Mouse (Mus musculus) CH12.LX (cell line): ENCODE measurements at regions not wholly inside any gene's neighbourhood (a gene's known extent, or its start where the extent isn't known, plus 50 kb on each side); places are given as distances from the start of the nearest gene placed in this dataset.

Experiments
- DNase-seq: peaks from one replicate; pipeline ENCODE4 v3.0.0-alpha.2; 2013; ENCODE audit errors: extremely low read depth
- H3K27ac ChIP-seq: 2 replicates; pipeline ENCODE4 v1.5.1; 2012; ENCODE audit warnings: low read depth, mild to moderate bottlenecking, control low read depth, moderate library complexity; ENCODE audit not compliant: insufficient read depth
- H3K27me3 ChIP-seq: replicated peaks from 2 replicates; pipeline ENCODE3; 2012; ENCODE audit warnings: inconsistent platforms
- H3K36me3 ChIP-seq, 2 experiments: replicated peaks in 1 of 2; 2 replicates each; pipeline versions ENCODE3 to v1.6.1; 2012; ENCODE audit warnings: inconsistent platforms in 1 of 2, low read length in 1 of 2, mild to moderate bottlenecking in 1 of 2, mixed read lengths in 1 of 2, moderate library complexity in 1 of 2; ENCODE audit not compliant: control insufficient read depth in 1 of 2, insufficient read depth in 1 of 2
- H3K4me1 ChIP-seq, 2 experiments: 2 replicates each; pipeline ENCODE4 v1.6.1; 2012; ENCODE audit warnings: inconsistent platforms in 1 of 2, moderate library complexity in 1 of 2; ENCODE audit not compliant: insufficient read depth in 2 of 2, control insufficient read depth in 1 of 2
- H3K4me2 ChIP-seq: 2 replicates; pipeline ENCODE4 v1.6.1; 2012; ENCODE audit warnings: low read depth, mild to moderate bottlenecking, control low read depth; ENCODE audit not compliant: poor library complexity, insufficient read depth, severe bottlenecking
- H3K4me3 ChIP-seq, 3 experiments: fragments of 150-350 bp in 1 of 3; sonication (generic) in 1 of 3; replicated peaks in 1 of 3; 2 replicates each; pipeline versions ENCODE3 to v1.5.1; 2011 to 2012; ENCODE audit warnings: low read depth in 2 of 3, low read length in 2 of 3, mild to moderate bottlenecking in 2 of 3, moderate library complexity in 2 of 3, control low read depth in 1 of 3, improper control_type of control experiment in 1 of 3, inconsistent platforms in 1 of 3, mixed read lengths in 1 of 3; ENCODE audit not compliant: poor library complexity in 1 of 3
- H3K79me2 ChIP-seq: replicated peaks from 2 replicates; pipeline ENCODE4 v1.6.1; 2012; ENCODE audit warnings: mild to moderate bottlenecking, moderate library complexity; ENCODE audit not compliant: control insufficient read depth, poor library complexity, insufficient read depth, severe bottlenecking; ENCODE audit errors: extremely low read depth
- H3K9ac ChIP-seq: 2 replicates; pipeline ENCODE4 v1.6.1; 2012; ENCODE audit warnings: low read depth, mild to moderate bottlenecking, control low read depth, moderate library complexity; ENCODE audit not compliant: insufficient read depth
- H3K9me3 ChIP-seq: replicated peaks from 2 replicates; pipeline ENCODE3; 2012; ENCODE audit warnings: low read length, inconsistent platforms, mixed read lengths
- BHLHE40 ChIP-seq: IDR thresholded peaks from 2 replicates; pipeline ENCODE4 v1.6.1; 2011; ENCODE audit warnings: mild to moderate bottlenecking, low read depth, low read length, improper control_type of control experiment
- CHD1 ChIP-seq: IDR thresholded peaks from 2 replicates; pipeline ENCODE4 v1.6.1; 2012; ENCODE audit warnings: low read depth, low read length, improper control_type of control experiment, inconsistent platforms
- CHD2 ChIP-seq: IDR thresholded peaks from 2 replicates; pipeline ENCODE4 v1.6.1; 2011; ENCODE audit warnings: low read length, improper control_type of control experiment
- CTCF ChIP-seq, 2 experiments: IDR thresholded peaks in 1 of 2; conservative IDR thresholded peaks in 1 of 2; 2 replicates each; pipeline ENCODE4 v1.5.1; 2011 to 2012; ENCODE audit warnings: low read depth in 2 of 2, low read length in 2 of 2, improper control_type of control experiment in 1 of 2, inconsistent platforms in 1 of 2, mild to moderate bottlenecking in 1 of 2, moderate library complexity in 1 of 2
- E2F4 ChIP-seq: IDR thresholded peaks from 2 replicates; pipeline ENCODE4 v1.6.1; 2011; ENCODE audit warnings: low read depth, low read length, improper control_type of control experiment; ENCODE audit not compliant: insufficient replicate concordance
- ELF1 ChIP-seq: IDR thresholded peaks from 2 replicates; pipeline ENCODE4 v1.6.1; 2014; ENCODE audit warnings: low read depth, mild to moderate bottlenecking, inconsistent platforms, low read length, improper control_type of control experiment
- EP300 ChIP-seq: IDR thresholded peaks from 2 replicates; pipeline ENCODE4 v1.6.1; 2011; ENCODE audit warnings: low read length, improper control_type of control experiment
- ETS1 ChIP-seq: conservative IDR thresholded peaks from 2 replicates; pipeline ENCODE4 v1.6.1; 2012; ENCODE audit warnings: low read depth, mild to moderate bottlenecking, inconsistent platforms, low read length, improper control_type of control experiment, moderate library complexity
- GABPA ChIP-seq: IDR thresholded peaks from 2 replicates; pipeline ENCODE4 v1.6.1; 2012; ENCODE audit warnings: low read depth, low read length, improper control_type of control experiment, inconsistent platforms; ENCODE audit not compliant: insufficient replicate concordance
- HCFC1 ChIP-seq: IDR thresholded peaks from 2 replicates; pipeline ENCODE4 v1.6.1; 2012; ENCODE audit warnings: low read depth, mild to moderate bottlenecking, inconsistent platforms, low read length, improper control_type of control experiment
- IRF4 ChIP-seq: IDR thresholded peaks from 2 replicates; pipeline ENCODE4 v1.6.1; 2014; ENCODE audit warnings: low read depth, mild to moderate bottlenecking, inconsistent platforms, low read length, improper control_type of control experiment
- JUN ChIP-seq: IDR thresholded peaks from 2 replicates; pipeline ENCODE4 v1.6.1; 2011; ENCODE audit warnings: low read depth, mild to moderate bottlenecking, low read length, improper control_type of control experiment, moderate library complexity; ENCODE audit not compliant: insufficient read depth
- JUND ChIP-seq: conservative IDR thresholded peaks from 2 replicates; pipeline ENCODE4 v1.6.1; 2011; ENCODE audit warnings: low read depth, low read length, improper control_type of control experiment
- KAT2A ChIP-seq: IDR thresholded peaks from 2 replicates; pipeline ENCODE4 v1.6.1; 2012; ENCODE audit warnings: low read length, improper control_type of control experiment, inconsistent platforms; ENCODE audit not compliant: insufficient replicate concordance
- MAFK ChIP-seq: IDR thresholded peaks from 2 replicates; pipeline ENCODE4 v1.6.1; 2011; ENCODE audit warnings: low read length, improper control_type of control experiment; ENCODE audit not compliant: insufficient replicate concordance
- MAX ChIP-seq: IDR thresholded peaks from 2 replicates; pipeline ENCODE4 v1.6.1; 2011; ENCODE audit warnings: low read length, improper control_type of control experiment
- MAZ ChIP-seq: IDR thresholded peaks from 2 replicates; pipeline ENCODE4 v1.6.1; 2012; ENCODE audit warnings: low read depth, mild to moderate bottlenecking, inconsistent platforms, low read length, improper control_type of control experiment, moderate library complexity
- MEF2A ChIP-seq: IDR thresholded peaks from 2 replicates; pipeline ENCODE4 v1.6.1; 2014; ENCODE audit warnings: low read depth, mild to moderate bottlenecking, inconsistent platforms, low read length, improper control_type of control experiment, borderline replicate concordance
- MXI1 ChIP-seq: IDR thresholded peaks from 2 replicates; pipeline ENCODE4 v1.6.1; 2011; ENCODE audit warnings: mild to moderate bottlenecking, low read depth, low read length, improper control_type of control experiment
- MYC ChIP-seq: IDR thresholded peaks from 2 replicates; pipeline ENCODE4 v1.6.1; 2011; ENCODE audit warnings: low read depth, mild to moderate bottlenecking, improper control_type of control experiment, low read length
- NELFE ChIP-seq: IDR thresholded peaks from 2 replicates; pipeline ENCODE4 v1.6.1; 2011; ENCODE audit warnings: low read depth, low read length, improper control_type of control experiment
- NRF1 ChIP-seq: IDR thresholded peaks from 2 replicates; pipeline ENCODE4 v1.6.1; 2014; ENCODE audit warnings: low read depth, mild to moderate bottlenecking, inconsistent platforms, low read length, improper control_type of control experiment, moderate library complexity
- PAX5 ChIP-seq: IDR thresholded peaks from 2 replicates; pipeline ENCODE4 v1.6.1; 2012; ENCODE audit warnings: low read length, inconsistent platforms, mixed read lengths
- POLR2A ChIP-seq: IDR thresholded peaks from 2 replicates; pipeline ENCODE4 v1.6.1; 2011; ENCODE audit warnings: low read depth, mild to moderate bottlenecking, improper control_type of control experiment, low read length
- POLR2AphosphoS2 ChIP-seq: IDR thresholded peaks from 2 replicates; pipeline ENCODE4 v1.6.1; 2011; ENCODE audit warnings: low read depth, low read length, improper control_type of control experiment
- RAD21 ChIP-seq: IDR thresholded peaks from 2 replicates; pipeline ENCODE4 v1.6.1; 2011; ENCODE audit warnings: low read depth, mild to moderate bottlenecking, low read length, improper control_type of control experiment, moderate library complexity
- RCOR1 ChIP-seq: conservative IDR thresholded peaks from 2 replicates; pipeline ENCODE4 v1.6.1; 2012; ENCODE audit warnings: low read depth, mild to moderate bottlenecking, inconsistent platforms, low read length, improper control_type of control experiment
- SIN3A ChIP-seq: IDR thresholded peaks from 2 replicates; pipeline ENCODE4 v1.6.1; 2012; ENCODE audit warnings: low read length, improper control_type of control experiment, inconsistent platforms
- SMC3 ChIP-seq: IDR thresholded peaks from 2 replicates; pipeline ENCODE4 v1.6.1; 2011; ENCODE audit warnings: low read depth, low read length, improper control_type of control experiment
- TBP ChIP-seq: conservative IDR thresholded peaks from 2 replicates; pipeline ENCODE4 v1.6.1; 2011; ENCODE audit warnings: low read depth, low read length, improper control_type of control experiment
- TCF12 ChIP-seq: IDR thresholded peaks from 2 replicates; pipeline ENCODE4 v1.6.1; 2014; ENCODE audit warnings: low read depth, mild to moderate bottlenecking, inconsistent platforms, low read length, improper control_type of control experiment
- UBTF ChIP-seq: IDR thresholded peaks from 2 replicates; pipeline ENCODE4 v1.6.1; 2012; ENCODE audit warnings: low read depth, mild to moderate bottlenecking, inconsistent platforms, low read length, improper control_type of control experiment, moderate library complexity
- USF1 ChIP-seq: IDR thresholded peaks from 2 replicates; pipeline ENCODE4 v1.6.1; 2014; ENCODE audit warnings: low read depth, mild to moderate bottlenecking, inconsistent platforms, low read length, improper control_type of control experiment
- USF2 ChIP-seq: conservative IDR thresholded peaks from 2 replicates; pipeline ENCODE4 v1.6.1; 2011; ENCODE audit warnings: low read depth, low read length, improper control_type of control experiment
- ZC3H11A ChIP-seq: IDR thresholded peaks from 2 replicates; pipeline ENCODE4 v1.6.1; 2012; ENCODE audit warnings: low read depth, mild to moderate bottlenecking, inconsistent platforms, low read length, improper control_type of control experiment
- ZKSCAN1 ChIP-seq: IDR thresholded peaks from 2 replicates; pipeline ENCODE4 v1.6.1; 2012; ENCODE audit warnings: low read depth, inconsistent platforms, low read length, improper control_type of control experiment, borderline replicate concordance
- ZMIZ1 ChIP-seq: IDR thresholded peaks from 2 replicates; pipeline ENCODE4 v1.6.1; 2012; ENCODE audit warnings: low read depth, mild to moderate bottlenecking, inconsistent platforms, low read length, improper control_type of control experiment
- ZNF384 ChIP-seq: IDR thresholded peaks from 2 replicates; pipeline ENCODE4 v1.6.1; 2012; ENCODE audit warnings: low read depth, low read length, improper control_type of control experiment, inconsistent platforms
- dilution Hi-C: fragments of 300-500 bp; cut with MboI; formaldehyde crosslinking; loops from 2 replicates; pipeline ENCODE4 v1.14.3; 2020; ENCODE audit warnings: low sequenced_read_pairs; ENCODE audit not compliant: extremely low pct_unique_long_range_greater_than_20kb, extremely low pct_ligation_motif_present
- in situ Hi-C: fragments of 300-500 bp; cut with MboI; formaldehyde crosslinking; loops from 3 replicates; pipeline ENCODE4 v1.14.3; 2019; ENCODE audit warnings: low sequenced_read_pairs, low pct_ligation_motif_present, low pct_unique_long_range_greater_than_20kb, mixed read lengths

GRCm38 (mm10) chr3:101212403-101213211 lies 75.1 kb downstream of the Cd2 start:
- Histone ChIP-seq H3K4me3 (peak overlapping the region in 1 of 3 experiments; percentile 14), H3K4me2 (peak overlapping the region; percentile 83; the same call in 1 of the 2 replicates), H3K9me3 (no peaks in the 10 kb centered on the region), H3K27me3 (no peaks in the 10 kb centered on the region), H3K4me1 (peaks cover 15 to 64% of the 10 kb centered on the region in 2 experiments), H3K9ac (peak overlapping the region; percentile 23), H3K79me2 (no peaks in the 10 kb centered on the region)
- in situ Hi-C loops: no loop called here
- peak; percentile 22; the same call in 1 of the 2 replicates for TF ChIP-seq ZMIZ1
- TF ChIP-seq MAZ: peak; percentile 91
- peak; percentile 40; the same call in 1 of the 2 replicates for TF ChIP-seq ELF1
- TF ChIP-seq POLR2A: peak; percentile 46
- peak; percentile 36 for TF ChIP-seq BHLHE40
- TF ChIP-seq MEF2A: no peak
- TF ChIP-seq KAT2A: 0 out of 2 replicates have a peak, but pooled peaks have one; percentile 4
- no peak for TF ChIP-seq USF2
- no peak for TF ChIP-seq CTCF (conservative IDR thresholded peaks at IDR 0.05 in 1 of 2, IDR thresholded peaks at IDR 0.05 in 1 of 2; ENCODE audit: low read depth in 2 of 2, low read length in 2 of 2)
- TF ChIP-seq JUN: peak; percentile 89
- TF ChIP-seq SMC3: no peak
- TF ChIP-seq USF1: no peak
- no peak for TF ChIP-seq ZC3H11A
- 0 out of 2 replicates have a peak, but pooled peaks have one; percentile 19 for TF ChIP-seq NRF1
- TF ChIP-seq JUND: peak; percentile 72
- no peak for TF ChIP-seq RCOR1
- no peak; the same call in none of the 2 replicates for TF ChIP-seq IRF4
- TF ChIP-seq NELFE: peak; percentile 34
- no peak for TF ChIP-seq E2F4
- no peak for TF ChIP-seq MAFK
- no peak for TF ChIP-seq ZKSCAN1
- 0 out of 2 replicates have a peak, but pooled peaks have one; percentile 14 for TF ChIP-seq SIN3A
- TF ChIP-seq POLR2AphosphoS2: no peak
- TF ChIP-seq MYC: peak; percentile 49; the same call in 1 of the 2 replicates
- TF ChIP-seq RAD21: no peak; the same call in 1 of the 2 replicates
- peak; percentile 64; the same call in 1 of the 2 replicates for TF ChIP-seq TCF12
- no peak for TF ChIP-seq GABPA
- TF ChIP-seq HCFC1: no peak
- peak; percentile 18; the same call in 1 of the 2 replicates for TF ChIP-seq EP300
- peak; percentile 50; the same call in 1 of the 2 replicates for TF ChIP-seq ETS1
- TF ChIP-seq MAX: no peak; the same call in 1 of the 2 replicates
- peak; percentile 54; the same call in 1 of the 2 replicates for TF ChIP-seq CHD2
- TF ChIP-seq UBTF: no peak
- TF ChIP-seq PAX5: no peak
- no peak; the same call in 1 of the 2 replicates for TF ChIP-seq MXI1
- TF ChIP-seq CHD1: no peak
- peak; percentile 49; the same call in 1 of the 2 replicates for TF ChIP-seq TBP
- TF ChIP-seq ZNF384: no peak
- TF ChIP-seq, all 38 proteins: peak for 17
- dilution Hi-C loops: no loop called here
- Histone ChIP-seq H3K36me3 (no peaks in the 10 kb centered on the region), H3K27ac (peak overlapping the region; percentile 79)
- DNase-seq: peak; percentile 78
